Comparison of ENCODE assay signal across 10 mouse cellular contexts in genomic region chr6:86736830-86737229, GRCm38 (mm10).
"Had no signal": no experiment of that assay in that cellular context is flagged by ENCODE, and none has a peak within 500 bp of the region (broad histone marks: within the 10 kb centered on the region; RNA-seq: fewer than 3 reads in every experiment).

No protein-coding gene starts in this region.

- H3K4me3 ChIP-seq: limb, embryonic 13.5 days; midbrain, embryonic 13.5 days; neural tube, embryonic 12.5 days had no signal

- H3K9ac ChIP-seq: limb, embryonic 13.5 days; liver, embryonic 14.5 days; midbrain, embryonic 13.5 days; neural tube, embryonic 12.5 days had no signal

- H3K36me3 ChIP-seq: limb, embryonic 13.5 days; midbrain, embryonic 13.5 days; neural tube, embryonic 12.5 days had no signal

- DNase-seq: kidney, postnatal 36 days; left cerebral cortex, postnatal 4 days; lung, adult 18-20 months; thymus, postnatal 4 days had no signal

- H3K27ac ChIP-seq: kidney, postnatal 0 days; limb, embryonic 13.5 days; liver, embryonic 14.5 days; midbrain, embryonic 13.5 days; neural tube, embryonic 12.5 days; stomach, postnatal 0 days had no signal

- H3K4me2 ChIP-seq: limb, embryonic 13.5 days; midbrain, embryonic 13.5 days; neural tube, embryonic 12.5 days had no signal

- H3K9me3 ChIP-seq: limb, embryonic 13.5 days; midbrain, embryonic 13.5 days; neural tube, embryonic 12.5 days had no signal

- ATAC-seq: midbrain, embryonic 13.5 days had no signal

- H3K27me3 ChIP-seq: limb, embryonic 13.5 days; midbrain, embryonic 13.5 days; neural tube, embryonic 12.5 days had no signal
